Mouse (Mus musculus): ENCODE data around the gene Socs5. TPM values are rescaled to one million over a fixed set of nuclear protein-coding genes. Genes with fewer than 3 reads are reported as not detected.

Socs5 gene
- total RNA-seq, 2 experiments from 2014 or later = 71.3 to 76.9 TPM

GRCm38 (mm10) chr17:87160270-87160669 lies 52.8 kb downstream of the Socs5 start:
- DNase-seq (ENCODE audit: low spot score in 2 of 2) = no peak

- DNase-seq (ENCODE audit: low spot score in 2 of 2) = no peak
Measured at GRCm38 (mm10) chr17:87164312-87164922, 56.9 kb downstream of the Socs5 start.

GRCm38 (mm10) chr17:87167407-87167806 lies 59.9 kb downstream of the Socs5 start:
- DNase-seq (ENCODE audit: low spot score in 2 of 2) = no peak

GRCm38 (mm10) chr17:87169076-87169475 lies 61.6 kb downstream of the Socs5 start:
- DNase-seq (ENCODE audit: low spot score in 2 of 2) = no peak

GRCm38 (mm10) chr17:87170364-87170763 lies 62.9 kb downstream of the Socs5 start:
- no peak for DNase-seq (ENCODE audit: low spot score in 2 of 2)

GRCm38 (mm10) chr17:87172031-87172430 lies 64.6 kb downstream of the Socs5 start:
- DNase-seq (ENCODE audit: low spot score in 2 of 2) = no peak

- DNase-seq (ENCODE audit: low spot score in 2 of 2) = no peak
Measured at GRCm38 (mm10) chr17:87173966-87174365, 66.5 kb downstream of the Socs5 start.

GRCm38 (mm10) chr17:87174651-87175331 lies 67.3 kb downstream of the Socs5 start:
- peak in 1 of 2 experiments; percentile 37 for DNase-seq (ENCODE audit: low spot score in 2 of 2)

GRCm38 (mm10) chr17:87176066-87177012 lies 68.9 kb downstream of the Socs5 start:
- DNase-seq (ENCODE audit: low spot score in 2 of 2) = no peak

GRCm38 (mm10) chr17:87178596-87179590 lies 71.4 kb downstream of the Socs5 start:
- DNase-seq (ENCODE audit: low spot score in 2 of 2) = no peak

GRCm38 (mm10) chr17:87179939-87180550 lies 72.6 kb downstream of the Socs5 start:
- no peak for DNase-seq (ENCODE audit: low spot score in 2 of 2)

GRCm38 (mm10) chr17:87181683-87182346 lies 74.3 kb downstream of the Socs5 start:
- DNase-seq (ENCODE audit: low spot score in 2 of 2) = no peak

GRCm38 (mm10) chr17:87185461-87186066 lies 78.1 kb downstream of the Socs5 start:
- no peak for DNase-seq (ENCODE audit: low spot score in 2 of 2)

- no peak for DNase-seq (ENCODE audit: low spot score in 2 of 2)
Measured at GRCm38 (mm10) chr17:87187005-87187404, 79.5 kb downstream of the Socs5 start.

Small RNAs within 50 kb of the gene (microRNA-seq; reads per million reads assigned to microRNA genes)
- gene Gm22346 (ENCODE audit: borderline number of aligned reads in 2 of 2) = 0 reads per million in 2 experiments

Other genes starting within 250 kb of the Socs5 start
- gene Tmem247, start 190.3 kb upstream of the Socs5 start, total RNA-seq (2021) = not detected
- not detected for gene Atp6v1e2, start 159.8 kb upstream of the Socs5 start, total RNA-seq (2021)
- 100 to 1,000 TPM; 106 to 145 TPM for gene Rhoq, start 144.6 kb upstream of the Socs5 start, total RNA-seq (2021)
- gene Pigf, start 82.3 kb upstream of the Socs5 start, total RNA-seq (2021) = 10 to 100 TPM; 14.1 to 14.9 TPM
- gene Cript, start 82.1 kb upstream of the Socs5 start, total RNA-seq (2021) = 10 to 100 TPM; 67.8 to 69.8 TPM
- 100 to 1,000 TPM; 190 to 305 TPM for gene Mcfd2, start 158.3 kb downstream of the Socs5 start, total RNA-seq (2021)
- gene Ttc7, start 175.2 kb downstream of the Socs5 start, total RNA-seq (2021) = 10 to 100 TPM; 15.2 to 16.0 TPM

Measured in adrenal gland, adult 18-20 months (tissue).